Mouse (Mus musculus): ENCODE measurements around the gene Tulp3.

DNA sequence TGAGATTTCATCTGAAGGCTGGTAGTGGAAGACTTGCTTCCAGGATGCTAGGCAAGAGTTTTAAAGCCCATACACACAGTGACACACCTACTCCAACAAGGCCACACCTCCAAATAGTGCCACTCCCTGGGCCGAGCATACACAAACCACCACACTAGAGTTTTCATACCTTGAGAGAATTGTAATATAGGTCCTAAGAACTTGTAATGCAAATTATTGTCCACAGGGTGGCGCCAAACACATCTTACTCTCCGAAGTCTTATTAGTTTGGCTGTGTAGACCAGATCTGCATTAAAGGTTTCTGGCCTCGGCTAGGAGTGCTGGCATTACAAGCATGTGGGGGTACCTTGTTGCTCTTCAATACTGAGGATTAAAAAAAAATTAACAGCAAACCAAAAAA lies 37.3 kb downstream of the Tulp3 start:
- no peak for TF ChIP-seq TAL1 (IDR thresholded peaks at IDR 0.05; ENCODE audit: low read length)
- TF ChIP-seq GATA1 (IDR thresholded peaks at IDR 0.05; ENCODE audit: low read length): no peak
